Mouse (Mus musculus) Patski (cell line): ENCODE measurements at regions not wholly inside any gene's neighbourhood (a gene's known extent, or its start where the extent isn't known, plus 50 kb on each side); places are given as distances from the start of the nearest gene placed in this dataset.

Source experiments
- ATAC-seq: fragments of 100-300 bp; one replicate; pipeline ENCODE4 v1.8.0; 2021
- CTCF ChIA-PET: fragments of 350-600 bp; sonication (Branson Sonifier 250); formaldehyde crosslinking; loops from one replicate; lab custom pipeline; 2022; ENCODE audit warnings: inconsistent platforms; lab: Charles Lee
- POLR2A ChIA-PET: fragments of 350-600 bp; sonication (Branson Sonifier 250); formaldehyde crosslinking; loops from one replicate; lab custom pipeline; 2022; ENCODE audit warnings: antibody characterized with exemption, inconsistent platforms; lab: Charles Lee
- DNase-seq: peaks from one replicate; pipeline ENCODE4 v3.0.0-alpha.2; 2011; ENCODE audit warnings: low read depth, low spot score
- H3K27me3 ChIP-seq: fragments of 371-371 bp; one replicate; pipeline ENCODE4 v1.5.1; 2021
- CTCF ChIP-seq: fragments of 100-300 bp; IDR thresholded peaks from one replicate; pipeline ENCODE4 v1.5.1; 2021
- in situ Hi-C: fragments of 300-500 bp; cut with MboI; formaldehyde crosslinking; loops from 3 replicates; pipeline ENCODE4 v1.11.1; 2018; ENCODE audit warnings: low pct_unique_long_range_greater_than_20kb, mixed read lengths

DNA sequence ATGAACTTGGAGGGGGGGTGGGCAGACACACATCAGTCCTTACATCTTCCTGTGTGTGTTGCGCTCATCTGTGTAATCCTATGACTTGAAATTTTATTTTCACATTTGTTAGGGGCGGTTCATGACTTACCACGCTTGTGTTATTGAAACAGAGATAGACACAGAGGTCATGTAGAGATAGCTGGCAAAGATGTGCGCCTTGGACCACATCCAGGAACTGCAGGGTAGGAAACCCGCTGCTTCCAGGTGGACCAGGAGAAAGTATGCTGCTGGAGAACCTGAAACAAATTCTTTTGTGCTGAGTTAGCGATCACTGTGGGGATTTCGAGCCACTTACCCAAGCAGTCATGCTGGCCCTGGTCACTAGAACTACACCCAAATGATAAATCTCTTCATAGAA, 89.1 kb downstream of the Kcnj2 start:
- ChIA-PET CTCF (no interaction called here), POLR2A (no interaction called here)
- DNase-seq (no peak), ATAC-seq (no peak)
- in situ Hi-C loops, result no loop called here
- no peaks in the 10 kb centered on the region for H3K27me3 ChIP-seq
- TF ChIP-seq CTCF, result no peak

DNA sequence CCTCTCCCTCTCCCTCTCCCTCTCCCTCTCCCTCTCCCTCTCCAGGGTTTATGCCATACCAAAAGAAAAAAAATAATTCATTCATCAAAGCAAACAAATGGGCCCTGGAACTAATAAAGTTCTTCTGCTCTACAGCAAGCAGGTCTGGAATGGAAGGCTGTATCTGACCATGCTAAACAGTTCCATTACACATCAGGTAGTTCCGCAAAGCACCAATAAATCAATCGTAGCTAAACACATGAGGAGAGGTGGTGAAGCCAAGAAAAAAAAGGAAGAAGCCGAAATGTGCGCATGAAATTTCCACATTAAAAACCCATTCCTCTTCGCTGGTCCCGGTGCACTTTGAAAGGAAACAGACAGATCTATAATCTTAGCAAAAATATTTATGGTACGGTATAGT, 89.8 kb downstream of the Kcnj2 start:
- ChIA-PET POLR2A (no interaction called here), CTCF (no interaction called here)
- DNase-seq (no peak), ATAC-seq (no peak)
- TF ChIP-seq CTCF, result no peak
- in situ Hi-C loops, result no loop called here
- H3K27me3 ChIP-seq, result no peaks in the 10 kb centered on the region

DNA sequence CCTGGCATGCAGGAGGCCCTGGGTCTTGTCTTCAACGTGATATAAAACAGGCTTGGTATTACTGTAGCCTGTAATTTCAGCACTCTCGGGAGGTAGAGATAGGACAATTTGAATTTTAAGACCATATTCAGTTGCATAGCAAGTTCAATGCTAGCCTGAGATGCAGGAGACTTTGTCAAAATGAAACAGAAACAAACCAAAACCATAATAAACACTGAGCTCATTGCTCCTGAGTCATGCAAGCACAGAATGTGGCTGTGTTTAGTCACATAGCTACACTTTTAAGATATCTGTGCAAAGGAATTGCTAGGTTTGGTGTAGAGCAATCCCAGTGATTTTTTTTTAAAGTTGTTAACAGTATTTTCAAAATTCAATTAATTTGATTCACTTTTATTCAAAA, 93.3 kb downstream of the Kcnj2 start:
- CTCF ChIA-PET, result interaction anchor here (0.8 to 1.7 kb wide), 3 partner anchors 12 to 95 kb away, joined by 3 to 4 read pairs (median 4); no protein-coding TSS in a partner anchor
- DNase-seq (no peak), ATAC-seq (no peak)
- no peaks in the 10 kb centered on the region for H3K27me3 ChIP-seq
- POLR2A ChIA-PET, result no interaction called here
- no peak for TF ChIP-seq CTCF
- in situ Hi-C loops, result no loop called here

DNA sequence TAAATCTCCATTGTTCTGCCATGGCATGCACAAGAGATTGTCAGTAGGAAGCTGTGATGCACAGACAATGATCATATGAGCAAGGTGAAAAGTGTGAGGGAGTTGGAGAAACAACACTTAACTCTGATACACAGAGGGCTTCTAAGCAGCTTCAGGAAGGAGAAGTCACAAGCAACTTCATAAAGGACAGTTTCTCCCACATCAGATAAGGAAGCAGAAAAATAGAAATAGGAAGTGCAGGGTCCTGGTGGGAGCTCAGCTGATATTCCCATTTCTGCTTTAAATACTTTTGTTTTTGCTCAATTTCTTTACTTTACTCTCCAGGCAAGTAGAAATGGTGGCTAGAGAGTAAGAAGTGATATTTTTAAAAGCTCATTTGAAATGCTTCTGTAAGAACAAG, 98.9 kb downstream of the Kcnj2 start:
- no peak for TF ChIP-seq CTCF
- in situ Hi-C loops, result no loop called here
- ChIA-PET CTCF (no interaction called here), POLR2A (no interaction called here)
- DNase-seq (no peak), ATAC-seq (no peak)
- H3K27me3 ChIP-seq, result peaks cover 2% of the 10 kb centered on the region

DNA sequence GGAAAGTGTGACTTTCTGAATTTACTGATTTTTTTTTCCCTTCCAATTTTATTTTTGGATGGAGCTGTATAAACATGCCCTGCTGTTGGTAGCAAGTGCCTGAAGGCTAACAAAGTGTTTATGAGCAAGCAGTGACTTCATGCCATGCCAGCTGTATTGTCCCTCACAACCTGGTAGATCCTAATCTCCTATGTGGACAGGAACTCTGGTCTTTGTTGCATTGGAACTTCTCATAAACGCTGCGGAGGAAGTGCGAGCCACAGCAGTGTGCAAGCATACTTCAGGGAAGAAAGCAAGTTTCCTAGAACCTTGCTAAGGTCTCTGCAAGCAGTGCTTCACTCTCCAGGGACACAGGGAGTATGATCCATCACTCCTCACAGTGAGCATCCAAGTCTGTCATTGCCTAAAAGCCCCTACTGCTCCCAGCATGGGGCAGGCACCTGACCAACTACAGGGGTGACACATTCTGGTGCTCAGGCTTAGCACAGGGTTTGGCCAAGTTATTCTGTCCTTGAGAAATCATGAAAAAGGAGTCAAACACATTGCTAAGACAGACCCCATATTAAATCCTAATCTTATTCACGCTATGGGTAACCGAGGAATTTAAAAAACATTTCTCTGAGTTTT, 104.3 kb downstream of the Kcnj2 start:
- ATAC-seq, result no peak
- no peak for DNase-seq
- CTCF ChIA-PET, result no interaction called here

DNA sequence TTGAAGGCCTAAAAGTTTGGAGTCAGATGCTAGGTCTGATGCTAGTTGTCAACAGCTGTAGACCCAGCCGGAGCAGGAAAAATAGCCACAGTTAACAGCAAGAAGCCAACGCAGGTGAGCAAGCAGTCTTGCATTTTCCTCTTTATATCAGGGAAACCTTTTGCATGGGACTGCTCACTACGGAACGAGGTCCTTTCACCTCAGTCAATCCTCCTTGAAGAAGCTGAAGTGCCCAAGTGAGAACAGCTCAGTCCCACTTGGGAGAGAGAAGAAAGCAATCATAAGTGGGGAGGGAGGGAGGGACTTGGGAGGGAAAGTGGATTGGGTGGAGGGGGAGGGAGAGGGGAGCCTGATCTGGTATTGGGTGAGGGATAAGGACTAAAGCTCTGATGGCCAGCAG, 107.6 kb downstream of the Kcnj2 start:
- POLR2A ChIA-PET, result interaction anchor here (0.6 kb wide), 1 partner anchor 41 kb away, joined by 5 read pairs; no protein-coding TSS in a partner anchor
- in situ Hi-C loops, result no loop called here
- no peak for DNase-seq
- no peak for ATAC-seq
- peaks cover 3% of the 10 kb centered on the region for H3K27me3 ChIP-seq
- CTCF ChIA-PET, result no interaction called here
- TF ChIP-seq CTCF, result no peak

More for the DNA sequence above, 104.3 kb downstream of the Kcnj2 start:
- H3K27me3 ChIP-seq, result peaks cover 2% of the 10 kb centered on the region
- POLR2A ChIA-PET, result no interaction called here
- in situ Hi-C loops, result no loop called here
- TF ChIP-seq CTCF, result no peak

DNA sequence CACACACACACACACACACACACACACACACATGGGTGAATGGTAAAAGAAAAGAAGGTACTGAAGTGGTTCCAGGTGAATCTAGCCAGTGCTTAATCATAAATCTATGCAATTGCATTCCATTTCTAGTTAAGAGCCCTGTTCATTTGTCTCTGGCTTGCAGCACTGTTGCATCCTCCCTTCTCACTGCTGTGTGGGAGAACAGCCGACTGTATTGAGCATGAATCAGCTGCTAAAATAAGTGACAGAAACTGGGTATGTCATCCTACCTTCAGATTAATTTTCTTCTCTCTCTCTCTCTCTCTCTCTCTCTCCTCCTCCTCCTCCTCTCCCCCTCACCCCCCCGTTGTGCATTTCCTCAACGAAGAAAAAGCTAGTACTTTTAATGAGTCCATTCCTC, 109.6 kb downstream of the Kcnj2 start:
- TF ChIP-seq CTCF, result no peak
- ChIA-PET POLR2A (no interaction called here), CTCF (no interaction called here)
- ATAC-seq (no peak), DNase-seq (no peak)
- peaks cover 9% of the 10 kb centered on the region for H3K27me3 ChIP-seq
- in situ Hi-C loops, result no loop called here

DNA sequence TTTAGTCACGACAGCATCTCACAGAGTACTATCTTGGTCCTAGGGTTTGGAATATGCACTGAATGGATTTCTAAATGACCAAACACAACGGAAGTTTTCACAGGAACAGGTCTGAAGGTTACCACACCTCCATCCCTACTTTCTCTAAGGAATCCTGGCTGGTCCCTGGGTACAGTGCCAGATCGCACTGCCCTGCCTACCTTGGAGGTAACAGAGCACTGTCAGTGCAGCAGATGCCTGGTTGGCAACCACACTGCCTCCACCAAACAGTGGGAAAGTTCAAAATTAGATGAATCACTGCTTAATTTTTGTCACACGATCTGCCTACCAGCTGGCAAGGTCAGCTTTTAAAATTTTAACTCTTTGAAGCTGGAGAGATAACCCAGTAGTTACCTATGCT, 111.6 kb downstream of the Kcnj2 start:
- CTCF ChIA-PET, result no interaction called here
- POLR2A ChIA-PET, result no interaction called here
- DNase-seq (no peak), ATAC-seq (no peak)
- peaks cover 12% of the 10 kb centered on the region for H3K27me3 ChIP-seq
- TF ChIP-seq CTCF, result no peak
- in situ Hi-C loops, result no loop called here

DNA sequence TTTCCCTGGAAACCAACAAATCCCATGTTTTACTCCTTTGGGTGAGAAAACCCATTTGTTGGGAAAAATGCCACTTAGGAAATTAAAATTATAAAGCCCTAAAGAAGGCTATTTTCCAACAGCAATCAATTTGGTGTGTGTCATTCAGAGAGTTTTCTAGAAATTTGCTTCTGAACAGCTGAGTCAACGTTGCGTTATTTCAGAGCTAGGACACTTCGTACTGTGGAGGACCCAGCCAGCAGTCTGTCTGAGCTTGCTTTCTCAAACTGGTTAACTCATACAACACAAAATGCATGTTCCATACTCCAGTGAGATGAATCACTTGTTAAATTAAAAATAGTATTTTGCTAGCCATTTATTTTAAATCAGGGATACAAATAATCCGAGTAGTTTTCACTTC, 131.5 kb downstream of the Kcnj2 start:
- CTCF ChIA-PET, result no interaction called here
- ATAC-seq, result no peak
- POLR2A ChIA-PET, result no interaction called here
- in situ Hi-C loops, result no loop called here
- H3K27me3 ChIP-seq, result peaks cover 11% of the 10 kb centered on the region
- TF ChIP-seq CTCF, result no peak
- DNase-seq, result no peak

DNA sequence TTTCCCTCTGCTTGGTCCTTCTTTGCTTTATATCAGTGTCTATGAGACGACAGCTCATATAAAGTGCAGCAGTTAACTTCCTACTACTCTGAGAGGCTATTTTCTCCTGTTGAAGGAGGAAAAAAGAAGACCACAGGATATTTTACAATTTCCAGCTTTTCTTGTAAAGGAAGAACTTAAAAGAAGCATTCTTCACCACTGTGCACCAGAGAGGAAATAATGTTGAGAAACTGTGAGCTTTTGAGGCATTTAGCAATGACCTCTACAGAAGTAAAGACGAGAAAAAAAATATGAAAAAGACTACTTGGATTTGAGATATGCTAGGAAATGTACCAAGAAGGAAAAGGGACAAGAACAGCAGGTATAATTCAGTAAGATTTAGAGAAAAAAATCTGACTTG, 134.5 kb downstream of the Kcnj2 start:
- DNase-seq (no peak), ATAC-seq (no peak)
- ChIA-PET CTCF (interaction anchor here (1.1 kb wide), 1 partner anchor 41 kb away, joined by 3 read pairs; no protein-coding TSS in a partner anchor), POLR2A (no interaction called here)
- TF ChIP-seq CTCF, result no peak
- peaks cover 6% of the 10 kb centered on the region for H3K27me3 ChIP-seq
- in situ Hi-C loops, result no loop called here

DNA sequence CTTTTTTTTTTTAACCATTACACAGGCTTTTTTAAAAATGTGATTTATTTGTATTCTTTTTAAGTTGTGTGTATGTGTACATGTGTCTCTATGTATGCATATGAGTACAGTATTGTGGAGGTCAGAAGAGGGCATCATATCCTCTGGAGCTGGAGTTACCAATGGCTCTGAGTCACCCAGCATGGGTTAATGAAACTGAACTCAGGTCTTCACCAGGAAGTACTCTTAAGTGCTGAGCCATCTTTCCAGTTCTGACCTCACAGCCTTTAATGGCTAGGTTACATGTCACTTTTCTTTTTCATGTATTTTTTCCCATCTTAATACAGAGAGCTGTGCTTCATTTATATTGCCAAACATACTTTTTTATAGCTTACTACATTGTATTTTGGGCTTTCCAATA, 136.8 kb downstream of the Kcnj2 start:
- no peak for TF ChIP-seq CTCF
- POLR2A ChIA-PET, result no interaction called here
- DNase-seq (no peak), ATAC-seq (no peak)
- H3K27me3 ChIP-seq, result no peaks in the 10 kb centered on the region
- CTCF ChIA-PET, result interaction anchor here (0.7 kb wide), 1 partner anchor 308 kb away, joined by 3 read pairs; no protein-coding TSS in a partner anchor
- in situ Hi-C loops, result no loop called here

DNA sequence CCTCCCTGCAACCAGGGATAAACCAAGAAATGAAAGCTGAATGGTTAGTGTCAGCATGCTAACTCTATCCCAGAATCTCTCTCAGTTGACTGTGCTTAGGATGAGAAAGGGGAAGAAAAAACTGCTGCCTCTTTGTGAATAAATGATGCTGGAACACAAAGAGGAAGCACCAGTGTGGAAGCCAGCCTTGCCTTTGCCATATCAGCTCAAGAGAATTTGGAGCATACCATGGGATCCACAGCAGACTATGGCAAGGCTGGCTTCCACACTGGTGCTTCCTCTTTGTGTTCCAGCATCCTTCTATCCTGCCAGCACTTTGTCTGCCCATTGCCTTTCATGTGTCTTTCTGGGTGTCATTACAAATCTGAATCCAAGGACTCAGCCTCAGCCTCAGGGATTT, 144.6 kb downstream of the Kcnj2 start:
- DNase-seq, result no peak
- ChIA-PET POLR2A (no interaction called here), CTCF (interaction anchor here (0.7 to 0.9 kb wide), 2 partner anchors 14 to 1963 kb away, joined by 3 to 4 read pairs; no protein-coding TSS in a partner anchor)
- no peak for ATAC-seq
- no peaks in the 10 kb centered on the region for H3K27me3 ChIP-seq
- in situ Hi-C loops, result no loop called here
- TF ChIP-seq CTCF, result no peak
